Mouse (Mus musculus) midbrain, postnatal 0 days (tissue): Measurements from ENCODE around the gene Gpn2. TPM values are rescaled to one million over a fixed set of nuclear protein-coding genes. Genes with fewer than 3 reads are reported as not detected.

Experiments used
- ATAC-seq: fragments of 200-750 bp; cut with Nextera tagmentation; 2 replicates; pipeline ENCODE4 v1.8.0; 2017; ENCODE audit warnings: moderate number of reproducible peaks, mild to moderate bottlenecking, moderate TSS enrichment, moderate library complexity; ENCODE audit not compliant: low FRiP score
- DNase-seq: peaks from one replicate; pipeline ENCODE4 v3.0.0-alpha.2; 2015; ENCODE audit warnings: low spot score
- H3K27ac ChIP-seq: fragments of 300-500 bp; sonication (generic); 2 replicates; pipeline ENCODE4 v1.5.1; 2014; ENCODE audit warnings: low read depth, mild to moderate bottlenecking, low read length, mixed read lengths
- H3K27me3 ChIP-seq: fragments of 300-500 bp; sonication (generic); 2 replicates; pipeline ENCODE4 v1.6.1; 2014; ENCODE audit warnings: low read length, control low read depth, mixed read lengths; ENCODE audit not compliant: insufficient read depth
- H3K36me3 ChIP-seq: fragments of 300-500 bp; sonication (generic); 2 replicates; pipeline ENCODE4 v1.6.1; 2014; ENCODE audit warnings: low read length, control low read depth, mixed read lengths; ENCODE audit not compliant: insufficient read depth
- H3K4me1 ChIP-seq: fragments of 300-500 bp; sonication (generic); 2 replicates; pipeline ENCODE4 v1.6.1; 2014; ENCODE audit warnings: mild to moderate bottlenecking, control low read depth, antibody characterized with exemption, low read length, mixed read lengths; ENCODE audit not compliant: insufficient read depth
- H3K4me2 ChIP-seq: fragments of 300-500 bp; sonication (generic); 2 replicates; pipeline ENCODE4 v1.6.1; 2014; ENCODE audit warnings: low read depth, mild to moderate bottlenecking, low read length, mixed read lengths; ENCODE audit not compliant: poor library complexity, severe bottlenecking
- H3K4me3 ChIP-seq: fragments of 300-500 bp; sonication (generic); 2 replicates; pipeline ENCODE4 v1.5.1; 2014; ENCODE audit warnings: low read depth, mild to moderate bottlenecking, low read length, moderate library complexity
- H3K9ac ChIP-seq: fragments of 300-500 bp; sonication (generic); replicated peaks from 2 replicates; pipeline ENCODE4 v1.6.1; 2014; ENCODE audit warnings: mild to moderate bottlenecking, low read length, moderate library complexity, mixed read lengths; ENCODE audit not compliant: poor library complexity, severe bottlenecking
- H3K9me3 ChIP-seq: fragments of 300-500 bp; sonication (generic); 2 replicates; pipeline ENCODE4 v1.6.1; 2016; ENCODE audit warnings: low read length, control low read depth
- CTCF ChIP-seq: IDR thresholded peaks from 2 replicates; pipeline ENCODE4 v1.5.1; 2016; ENCODE audit warnings: antibody characterized with exemption, mild to moderate bottlenecking
- WGBS: fragments of 180-500 bp; shearing (Covaris S2); extraction: QIAGEN DNeasy Blood & Tissue Kit; methylation state at CpG from one replicate; pipeline ENCODE4 v1.1.7; 2014; 5-methylcytosine and 5-hydroxymethylcytosine counted together
- polyA plus RNA-seq: library from polyadenylated mRNA; unstranded; fragments of >200 nt; fragmentation: Nextera tagmentation; extraction: Ambion mirVana; gene quantifications from 2 replicates; pipeline ENCODE4 v1.2.1, GENCODE M21; 2015
- total RNA-seq: library from RNA; depleted of rRNA; stranded (reverse); fragments of >200 nt; gene quantifications from 2 replicates; pipeline ENCODE4 v1.2.3, GENCODE M21; 2014; rRNA removed

Gpn2 gene
- total RNA-seq = 22.7 and 23.6 TPM in 2 replicates
- polyA plus RNA-seq = 16.2 and 16.7 TPM in 2 replicates

DNA sequence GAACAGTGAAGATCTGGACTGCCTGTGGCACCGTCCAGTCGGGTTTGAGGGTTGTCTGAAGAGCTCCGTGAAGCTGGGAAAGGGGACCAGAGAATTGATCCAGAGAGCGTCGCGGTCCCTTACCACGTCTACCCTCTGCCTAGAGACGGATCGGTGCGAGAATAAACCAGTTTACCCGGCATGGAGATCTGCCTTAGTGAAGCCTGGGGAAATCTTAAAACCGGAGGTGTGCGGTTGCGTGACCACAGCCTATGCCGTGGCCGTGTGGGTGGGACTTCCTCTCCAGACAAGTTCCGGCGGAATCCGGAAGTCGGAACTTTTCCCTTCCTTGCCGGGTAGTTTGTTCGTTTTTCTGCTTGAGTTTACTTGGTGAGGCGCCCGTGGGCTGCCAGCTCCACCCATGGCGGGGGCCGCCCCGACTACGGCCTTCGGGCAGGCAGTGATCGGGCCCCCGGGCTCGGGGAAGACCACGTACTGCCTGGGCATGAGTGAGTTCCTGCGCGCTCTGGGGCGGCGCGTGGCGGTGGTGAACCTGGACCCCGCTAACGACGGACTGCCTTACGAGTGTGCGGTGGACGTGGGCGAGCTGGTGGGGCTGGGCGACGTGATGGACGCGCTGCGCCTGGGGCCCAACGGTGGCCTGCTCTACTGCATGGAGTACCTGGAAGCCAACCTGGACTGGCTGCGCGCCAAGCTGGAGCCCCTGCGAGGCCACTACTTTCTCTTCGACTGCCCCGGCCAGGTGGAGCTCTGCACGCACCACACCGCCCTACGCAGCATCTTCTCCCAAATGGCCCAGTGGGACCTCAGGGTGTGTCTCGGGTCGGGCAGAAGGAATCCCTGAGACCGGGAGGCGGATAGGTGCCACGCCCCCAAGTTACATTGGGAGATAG lies at the start of gene Gpn2:
TSS of gene Gpn2 (plus strand) at position 304 of the 893 bp plus-strand sequence.
- TF ChIP-seq CTCF = no peak
- H3K9me3 ChIP-seq = no peaks in the 10 kb centered on the region
- DNase-seq = peak; percentile 89
- peak; percentile 91 for ATAC-seq
- peak within 1 kb of the TSS; percentile 100 for H3K4me2 ChIP-seq
- no peaks in the 10 kb centered on the region for H3K27me3 ChIP-seq
- peak within 1 kb of the TSS; percentile 92 for H3K27ac ChIP-seq
- H3K36me3 ChIP-seq = peaks cover 48% of the 10 kb centered on the region
- H3K9ac ChIP-seq = peak within 1 kb of the TSS; percentile 83
- H3K4me1 ChIP-seq = no peaks in the 10 kb centered on the region; the same call in 1 of the 2 replicates
- WGBS = 2% methylated on average over 64 of the region's 65 CpGs
- H3K4me3 ChIP-seq = peak within 1 kb of the TSS; percentile 60

DNA sequence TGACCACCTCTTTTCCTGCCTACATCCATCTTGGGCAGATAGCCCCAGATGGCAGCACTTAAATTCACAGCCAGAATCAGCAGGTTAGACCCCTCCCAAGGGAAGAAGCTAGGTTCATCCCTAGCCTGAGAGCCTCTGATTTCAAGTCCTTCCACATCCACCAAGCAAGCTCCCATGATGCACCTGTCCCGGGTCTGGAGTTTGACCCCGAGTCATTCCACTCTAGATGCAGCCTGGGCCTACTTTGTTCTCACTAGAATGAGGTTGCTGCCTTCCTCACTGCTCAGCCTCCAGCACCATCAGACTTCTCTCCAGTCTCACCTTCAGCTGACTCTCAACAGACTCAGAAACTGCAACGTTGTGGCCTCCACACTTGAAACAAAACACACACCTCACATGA lies 48.1 kb upstream of the Gpn2 start:
- no peak for DNase-seq
- 90% methylated on average over 3 of the region's 3 CpGs for WGBS
- Histone ChIP-seq H3K27ac (no peak overlapping the region), H3K4me1 (no peaks in the 10 kb centered on the region), H3K27me3 (no peaks in the 10 kb centered on the region), H3K4me2 (no peak overlapping the region), H3K4me3 (no peak overlapping the region), H3K9ac (no peak overlapping the region), H3K36me3 (peaks cover 60% of the 10 kb centered on the region), H3K9me3 (no peaks in the 10 kb centered on the region)
- TF ChIP-seq CTCF = no peak
- no peak for ATAC-seq

DNA sequence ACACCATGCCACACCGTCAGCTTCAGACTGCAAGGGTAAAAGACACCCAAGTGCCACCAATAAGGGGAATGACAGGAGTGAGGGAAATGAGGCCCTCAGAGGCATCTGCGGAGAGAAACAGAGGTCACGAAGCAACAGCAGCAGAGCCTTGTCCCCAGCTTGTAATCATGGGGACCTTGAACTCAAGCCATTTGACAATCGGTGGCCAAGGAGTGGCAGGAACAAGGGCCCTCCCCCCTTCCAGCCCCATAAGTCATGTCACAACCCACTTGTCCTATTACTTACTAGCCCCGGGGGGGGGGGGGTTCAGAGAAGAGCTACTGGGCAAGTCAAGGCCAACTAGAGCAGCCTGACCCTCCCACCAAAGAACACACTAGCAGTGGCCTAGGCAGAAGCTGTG lies 47.5 kb upstream of the Gpn2 start:
- 91% methylated on average over 5 of the region's 5 CpGs for WGBS
- no peak overlapping the region for H3K9ac ChIP-seq
- peaks cover 55% of the 10 kb centered on the region for H3K36me3 ChIP-seq
- H3K27me3 ChIP-seq = no peaks in the 10 kb centered on the region
- no peak for TF ChIP-seq CTCF
- DNase-seq (no peak), ATAC-seq (no peak)
- no peak overlapping the region for H3K4me3 ChIP-seq
- no peak overlapping the region for H3K27ac ChIP-seq
- H3K4me1 ChIP-seq = no peaks in the 10 kb centered on the region
- H3K9me3 ChIP-seq = no peaks in the 10 kb centered on the region
- H3K4me2 ChIP-seq = no peak overlapping the region

DNA sequence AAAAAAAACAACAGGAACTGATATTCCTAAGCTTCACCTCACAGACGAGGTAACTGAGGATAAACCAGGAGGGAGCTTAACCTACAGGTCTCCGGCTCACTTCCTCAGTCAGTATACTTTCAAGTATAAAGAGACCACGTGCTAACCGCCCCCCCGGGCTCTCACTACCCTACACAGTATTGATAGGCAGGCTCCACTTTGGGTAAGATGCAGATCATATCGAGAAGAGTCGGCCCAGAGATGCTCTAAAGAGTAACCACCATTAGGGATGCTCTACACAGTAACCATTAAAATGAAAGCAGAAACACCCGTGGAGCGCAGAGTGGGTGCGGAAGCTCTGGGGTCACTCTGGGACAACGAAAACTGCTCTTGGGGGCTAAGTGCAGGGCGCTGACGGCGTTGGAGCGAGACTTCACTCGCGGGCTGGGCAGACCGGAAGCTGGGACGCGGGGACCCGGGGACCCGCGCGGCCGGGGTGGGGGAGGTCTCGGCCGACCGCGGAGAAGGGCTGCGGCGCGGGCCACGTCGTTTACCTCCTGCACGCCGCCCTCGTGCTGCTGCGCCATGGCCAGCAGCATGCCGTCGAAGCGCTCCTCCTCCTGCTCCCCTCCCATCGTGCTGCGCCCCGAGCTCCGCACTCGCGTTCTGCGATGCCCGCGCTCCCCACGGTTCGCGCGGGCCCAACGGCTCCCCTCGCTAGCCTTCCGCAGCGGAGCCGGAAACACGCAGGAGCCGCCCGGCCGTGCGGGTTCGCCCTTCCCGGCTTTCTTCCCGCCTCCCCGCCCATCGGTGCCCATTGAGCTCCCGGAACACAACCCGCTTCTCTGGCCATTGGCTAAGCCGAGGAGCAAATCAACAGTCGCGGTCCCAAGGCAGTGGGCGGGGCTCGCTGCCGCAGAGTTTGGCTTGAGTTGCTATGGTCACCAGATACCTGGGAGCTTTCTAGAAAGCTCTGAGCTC lies 38.6 kb upstream of the Gpn2 start, which contains the start of gene Nudc:
TSS of gene Nudc (minus strand) at position 725 of the 960 bp plus-strand sequence.
- TF ChIP-seq CTCF = no peak
- Histone ChIP-seq H3K9me3 (no peaks in the 10 kb centered on the region), H3K36me3 (peaks cover 8% of the 10 kb centered on the region; the same call in 1 of the 2 replicates), H3K9ac (peak within 1 kb of the TSS; percentile 57), H3K27ac (peak within 1 kb of the TSS; percentile 80), H3K4me1 (no peaks in the 10 kb centered on the region), H3K4me3 (peak within 1 kb of the TSS; percentile 81), H3K27me3 (no peaks in the 10 kb centered on the region), H3K4me2 (peak within 1 kb of the TSS; percentile 55)
- 1% methylated on average over 55 of the region's 77 CpGs for WGBS
- DNase-seq (peak; percentile 98), ATAC-seq (peak; percentile 98)

DNA sequence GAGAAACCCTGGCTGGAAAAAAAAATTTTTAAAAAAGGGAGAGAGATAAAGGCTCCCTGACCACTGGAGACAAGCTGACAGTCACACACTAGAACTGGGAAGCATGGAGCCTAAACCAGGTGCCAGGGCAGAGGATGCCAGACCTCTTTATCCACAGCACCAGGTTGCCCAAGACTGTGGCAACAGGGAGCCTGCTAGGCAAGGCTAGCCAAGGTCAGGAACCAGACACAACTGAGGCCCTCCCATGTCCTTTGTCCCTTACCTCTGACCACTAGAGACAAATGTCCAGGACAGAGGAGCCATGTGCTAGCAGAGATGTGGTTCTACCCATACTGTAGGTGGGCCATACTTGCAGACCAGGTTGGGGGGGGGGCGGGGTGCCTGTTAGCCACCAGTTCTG lies 32.1 kb upstream of the Gpn2 start:
- no peak for ATAC-seq
- Histone ChIP-seq H3K4me1 (no peaks in the 10 kb centered on the region), H3K36me3 (no peaks in the 10 kb centered on the region), H3K9ac (no peak overlapping the region), H3K27ac (no peak overlapping the region), H3K4me2 (no peak overlapping the region), H3K27me3 (no peaks in the 10 kb centered on the region), H3K4me3 (no peak overlapping the region), H3K9me3 (no peaks in the 10 kb centered on the region)
- no peak for DNase-seq
- TF ChIP-seq CTCF = no peak
- 86% methylated on average over 1 of the region's 1 CpGs for WGBS
